ENCODE assay signal across 8 mouse cellular contexts in the genomic region with DNA sequence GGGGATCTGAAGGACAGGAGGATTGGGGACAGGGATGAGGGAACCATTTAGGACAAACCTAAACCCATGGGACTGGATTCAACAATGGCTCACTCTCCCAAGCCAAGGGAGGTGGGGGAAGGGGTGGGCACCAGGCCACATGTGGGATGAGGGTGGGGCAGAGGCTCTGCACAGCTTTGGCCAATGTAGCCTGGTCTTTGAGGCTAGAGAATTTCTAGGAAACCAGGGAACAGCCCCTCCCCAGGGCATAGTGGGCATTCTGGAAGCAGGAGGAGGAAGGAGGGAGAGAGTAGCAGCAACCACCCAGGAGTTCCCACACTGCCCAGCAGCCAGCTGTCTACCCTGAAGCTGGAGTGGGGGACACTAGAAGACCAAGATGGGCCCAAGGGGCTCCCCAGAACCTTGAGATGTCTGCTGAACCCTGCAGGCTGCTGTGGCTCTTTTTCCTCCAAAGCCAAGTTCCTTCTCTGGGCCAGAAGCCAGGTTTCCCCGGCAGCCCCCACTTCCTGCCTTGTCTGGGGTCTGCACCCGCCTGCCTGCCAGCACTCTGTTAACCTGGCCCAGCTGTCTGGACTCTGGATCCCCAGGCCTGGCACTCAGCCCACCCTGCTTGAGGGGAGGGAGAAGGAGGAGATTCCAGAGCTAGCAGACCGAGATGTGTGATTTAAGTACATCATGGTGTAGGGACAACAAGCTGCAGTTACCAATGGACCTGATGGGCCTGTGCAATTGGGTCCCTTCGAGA. TPM values are rescaled to one million over a fixed set of nuclear protein-coding genes. Genes with fewer than 3 reads are reported as not detected.
A peak's percentile ranks its signal among the peaks of the same experiment; 100 is the strongest.
DNase-seq lines count a peak whose midpoint lies in the region; ATAC-seq and TF ChIP-seq lines count a peak whose summit lies in the region.

No protein-coding gene starts in this region.

- peaks cover 61% of the 10 kb centered on the region for H3K4me1 ChIP-seq in embryonic facial prominence, embryonic 15.5 days
- peaks cover 23% of the 10 kb centered on the region for H3K4me1 ChIP-seq in heart, postnatal 0 days (ENCODE audit: control insufficient read depth, insufficient read depth)
- peaks cover 45% of the 10 kb centered on the region for H3K4me1 ChIP-seq in midbrain, embryonic 12.5 days

- no peaks in the 10 kb centered on the region for H3K9me3 ChIP-seq in embryonic facial prominence, embryonic 15.5 days (replicated peaks)
- H3K9me3 ChIP-seq in heart, postnatal 0 days (replicated peaks; ENCODE audit: control insufficient read depth, low read length), result no peaks in the 10 kb centered on the region
- no peaks in the 10 kb centered on the region for H3K9me3 ChIP-seq in midbrain, embryonic 12.5 days

- no peaks in the 10 kb centered on the region for H3K27me3 ChIP-seq in embryonic facial prominence, embryonic 15.5 days
- 0 out of 2 replicates have a peak, but pooled peaks cover 8% of the 10 kb centered on the region for H3K27me3 ChIP-seq in heart, postnatal 0 days (ENCODE audit: control insufficient read depth, insufficient read depth, low read length)
- peaks cover 4% of the 10 kb centered on the region for H3K27me3 ChIP-seq in midbrain, embryonic 12.5 days

- no peak overlapping the region for H3K9ac ChIP-seq in embryonic facial prominence, embryonic 15.5 days
- H3K9ac ChIP-seq in heart, postnatal 0 days (replicated peaks; ENCODE audit: low read depth, low read length), result no peak overlapping the region
- no peak overlapping the region for H3K9ac ChIP-seq in midbrain, embryonic 12.5 days (replicated peaks)

- H3K4me2 ChIP-seq in embryonic facial prominence, embryonic 15.5 days (replicated peaks), result 0 out of 2 replicates have a peak overlapping the region, but pooled peaks have one; percentile 21
- no peak overlapping the region for H3K4me2 ChIP-seq in heart, postnatal 0 days (ENCODE audit: low read depth, low read length)
- H3K4me2 ChIP-seq in midbrain, embryonic 12.5 days (replicated peaks), result no peak overlapping the region

- peak; percentile 77 for DNase-seq in retina, postnatal 1 day
- no peak for DNase-seq in retina, embryonic 14.5 days (ENCODE audit: low spot score)
- peak; percentile 78 for DNase-seq in heart, postnatal 0 days (ENCODE audit: low spot score)
- DNase-seq in kidney, postnatal 10 days, result peak; percentile 97
- DNase-seq in spleen, postnatal 36 days (ENCODE audit: low spot score in 2 of 2), result no peak
- DNase-seq in right cerebral cortex, postnatal 36 days (ENCODE audit: low spot score in 2 of 2), result no peak

- no peak overlapping the region for H3K4me3 ChIP-seq in embryonic facial prominence, embryonic 15.5 days (replicated peaks)
- no peak overlapping the region for H3K4me3 ChIP-seq in heart, postnatal 0 days (ENCODE audit: low read depth, low read length)
- no peak overlapping the region for H3K4me3 ChIP-seq in midbrain, embryonic 12.5 days

- peak overlapping the region; percentile 87 for H3K27ac ChIP-seq in embryonic facial prominence, embryonic 15.5 days (replicated peaks)
- peak overlapping the region; percentile 68 for H3K27ac ChIP-seq in heart, postnatal 0 days (ENCODE audit: low read depth)
- H3K27ac ChIP-seq in midbrain, embryonic 12.5 days (replicated peaks), result peak overlapping the region; percentile 71

- peak; percentile 90 for ATAC-seq in embryonic facial prominence, embryonic 15.5 days (ENCODE audit: insufficient number of reproducible peaks, low FRiP score, low TSS enrichment, low read depth)
- peak; percentile 87 for ATAC-seq in heart, postnatal 0 days (ENCODE audit: insufficient read depth, low read depth)
- ATAC-seq in midbrain, embryonic 12.5 days (ENCODE audit: low FRiP score, low read depth), result peak; percentile 61

- WGBS in embryonic facial prominence, embryonic 15.5 days, result 3% methylated on average over 4 of the region's 4 CpGs
- 1% methylated on average over 4 of the region's 4 CpGs for WGBS in heart, postnatal 0 days
- WGBS in midbrain, embryonic 12.5 days, result 50% methylated on average over 4 of the region's 4 CpGs

- H3K36me3 ChIP-seq in embryonic facial prominence, embryonic 15.5 days, result peaks cover 43% of the 10 kb centered on the region
- peaks cover 22% of the 10 kb centered on the region for H3K36me3 ChIP-seq in heart, postnatal 0 days (replicated peaks; ENCODE audit: control insufficient read depth, insufficient read depth, low read length)
- peaks cover 26% of the 10 kb centered on the region for H3K36me3 ChIP-seq in midbrain, embryonic 12.5 days

- no peak for TF ChIP-seq EP300 in heart, postnatal 0 days (IDR thresholded peaks at IDR 0.05; ENCODE audit: low read depth)

- no peak for TF ChIP-seq CTCF in heart, postnatal 0 days (IDR thresholded peaks at IDR 0.05; ENCODE audit: low read depth)

RNA-seq across cellular contexts. Expression of gene Abcc3, which starts 35.5 kb away (rescaled TPM):
- polyA plus RNA-seq in embryonic facial prominence, embryonic 15.5 days (2015; fragmentation: Nextera tagmentation; extraction: Ambion mirVana), result 2.8 and 4.4 TPM in 2 replicates
- total RNA-seq in heart, postnatal 0 days (2014; rRNA removed; ENCODE audit: low replicate concordance), result 2.2 and 14.5 TPM in 2 replicates
- polyA plus RNA-seq in heart, postnatal 0 days (2015; fragmentation: Nextera tagmentation; extraction: Ambion mirVana), result 0.72 and 0.88 TPM in 2 replicates
- 0.57 and 0.89 TPM in 2 replicates for polyA plus RNA-seq in midbrain, embryonic 12.5 days (2016; fragmentation: Nextera tagmentation; extraction: Ambion mirVana)

RNA-seq across cellular contexts. Expression of gene Cacna1g, which starts 45.7 kb away (rescaled TPM):
- polyA plus RNA-seq in embryonic facial prominence, embryonic 15.5 days (2015; fragmentation: Nextera tagmentation; extraction: Ambion mirVana), result 29.1 and 30.3 TPM in 2 replicates
- 29.6 and 46.2 TPM in 2 replicates for total RNA-seq in heart, postnatal 0 days (2014; rRNA removed; ENCODE audit: low replicate concordance)
- polyA plus RNA-seq in heart, postnatal 0 days (2015; fragmentation: Nextera tagmentation; extraction: Ambion mirVana), result 6.9 and 7.4 TPM in 2 replicates
- polyA plus RNA-seq in midbrain, embryonic 12.5 days (2016; fragmentation: Nextera tagmentation; extraction: Ambion mirVana), result 16.2 and 16.5 TPM in 2 replicates

RNA-seq across cellular contexts. Expression of gene Spata20, which starts 57.7 kb away (rescaled TPM):
- polyA plus RNA-seq in embryonic facial prominence, embryonic 15.5 days (2015; fragmentation: Nextera tagmentation; extraction: Ambion mirVana), result 0.16 and 1.2 TPM in 2 replicates
- not detected in 2 replicates for total RNA-seq in heart, postnatal 0 days (2014; rRNA removed; ENCODE audit: low replicate concordance)
- 0.30 and 0.56 TPM in 2 replicates for polyA plus RNA-seq in heart, postnatal 0 days (2015; fragmentation: Nextera tagmentation; extraction: Ambion mirVana)
- 0.36 TPM in 1 of 2 replicates, not detected in the other for polyA plus RNA-seq in midbrain, embryonic 12.5 days (2016; fragmentation: Nextera tagmentation; extraction: Ambion mirVana)

Comparison
In these comparisons a context has a peak if more than half of its experiments do, and no peak if none do; other contexts are left out.
1. DNase-seq: peak in retina, postnatal 1 day (single experiment), heart, postnatal 0 days (single experiment) and kidney, postnatal 10 days (single experiment); none in retina, embryonic 14.5 days (single experiment), spleen, postnatal 36 days (0 of 2) and right cerebral cortex, postnatal 36 days (0 of 2).
2. Peak in every context shown above with its lines, with median percentiles within 50 percentile points of each other: ATAC-seq and H3K27ac ChIP-seq.